ENCODE assay signal across 17 mouse cellular contexts in the genomic region with DNA sequence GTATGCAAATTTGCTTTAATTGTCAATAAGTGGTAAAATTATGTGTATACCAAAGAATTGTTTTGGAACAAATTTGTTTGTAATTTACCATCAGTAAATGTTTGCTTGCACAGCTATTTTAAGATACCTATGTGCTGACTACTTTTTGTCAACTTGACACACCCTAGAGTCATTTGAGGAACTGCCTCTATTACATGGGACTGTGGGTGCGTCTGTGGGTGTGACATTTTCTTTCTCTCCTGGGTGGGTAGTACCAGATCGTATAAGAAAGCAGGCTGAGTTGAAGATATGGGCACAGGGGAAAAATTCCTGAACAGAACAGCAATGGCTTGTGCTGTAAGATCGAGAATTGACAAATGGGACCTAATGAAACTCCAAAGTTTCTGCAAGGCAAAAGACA.
"Had no signal": no experiment of that assay in that cellular context is flagged by ENCODE, and none has a peak within 500 bp of the region (broad histone marks: within the 10 kb centered on the region; RNA-seq: fewer than 3 reads in every experiment).

No protein-coding gene starts in this region.

- ATAC-seq: liver, embryonic 12.5 days; liver, postnatal 0 days; lung, postnatal 0 days; midbrain, embryonic 13.5 days; midbrain, embryonic 15.5 days; midbrain, embryonic 16.5 days had no signal

- DNase-seq: left cerebral cortex, postnatal 4 days; liver; liver, embryonic 13.5 days; liver, postnatal 0 days; lung, adult 18-20 months; lung, adult 2 months; lung, embryonic 14.5 days; lung, postnatal 10 days; lung, postnatal 14 days; lung, postnatal 36 days; lung, postnatal 4 days; midbrain, embryonic 14.5 days had no signal
